Mouse (Mus musculus) heart, postnatal 25 days (tissue): ENCODE measurements around the gene Akap9. TPM values are rescaled to one million over a fixed set of nuclear protein-coding genes. Genes with fewer than 3 reads are reported as not detected.
"Not testable (repeated sequence)": the region's sequence is repeated elsewhere in the genome, so short reads cannot be mapped to it uniquely, and the experiment has no call there.

Experiments used
- DNase-seq: peaks from one replicate; pipeline ENCODE4 v3.0.0; 2022; ENCODE audit warnings: low spot score
- intact Hi-C: fragments of 180-260 bp; cut with DNase I; formaldehyde crosslinking; loops from one replicate; pipeline ENCODE4 v1.15.1; 2025
- total RNA-seq, 2 experiments: library from RNA; stranded (reverse); gene quantifications; 2 replicates each; pipeline ENCODE4 v1.2.3; 2021

Akap9 gene
- 10 to 100 TPM; 41.4 to 43.0 TPM for total RNA-seq

DNA sequence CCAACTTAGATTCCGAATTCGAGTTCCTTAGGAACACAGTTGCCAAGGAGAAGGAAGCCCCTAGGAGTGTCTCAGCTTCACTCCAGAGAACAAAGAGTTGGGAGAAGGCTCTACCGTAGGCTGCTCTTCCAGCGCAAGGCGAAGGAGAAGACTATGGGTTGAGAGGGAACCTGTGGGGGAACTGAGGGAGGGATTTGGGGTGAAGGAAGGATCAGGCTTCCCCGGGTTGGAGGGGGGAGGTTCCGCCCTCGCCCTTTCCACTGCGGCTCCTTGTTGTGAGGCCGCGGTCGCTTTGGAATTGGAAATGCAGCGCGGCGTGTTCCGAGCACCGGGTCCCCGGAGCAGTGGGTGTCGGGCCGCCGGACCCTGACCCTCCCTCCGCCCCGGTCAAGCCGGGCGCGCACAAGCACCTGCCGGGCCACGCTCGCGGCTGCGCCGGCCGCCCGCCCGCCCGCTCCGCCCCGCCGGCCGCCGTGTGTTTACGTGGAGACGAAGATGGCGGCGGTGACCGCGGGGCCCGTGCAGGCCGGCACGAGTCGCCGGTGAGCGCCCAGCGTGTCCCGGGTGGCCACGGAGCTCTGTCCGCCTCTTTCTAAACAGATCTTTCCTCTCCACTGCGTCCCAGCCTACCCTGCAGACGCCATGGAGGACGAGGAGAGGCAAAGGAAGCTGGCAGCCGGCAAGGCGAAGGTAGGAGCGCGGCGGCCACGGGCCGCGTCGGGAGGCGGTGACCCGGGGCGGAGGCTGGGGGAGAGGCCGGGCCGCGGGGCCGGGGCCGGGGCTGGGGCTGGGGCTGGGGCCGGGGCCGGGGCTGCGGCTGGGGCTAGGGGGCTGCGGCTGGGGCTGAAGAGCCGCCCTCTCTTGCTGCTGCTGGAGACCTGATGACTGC, at the start of gene Akap9:
TSS of gene Akap9 (plus strand) at position 254 of the 889 bp plus-strand sequence.
- intact Hi-C loops: no loop called here
- peak; percentile 44 for DNase-seq

DNA sequence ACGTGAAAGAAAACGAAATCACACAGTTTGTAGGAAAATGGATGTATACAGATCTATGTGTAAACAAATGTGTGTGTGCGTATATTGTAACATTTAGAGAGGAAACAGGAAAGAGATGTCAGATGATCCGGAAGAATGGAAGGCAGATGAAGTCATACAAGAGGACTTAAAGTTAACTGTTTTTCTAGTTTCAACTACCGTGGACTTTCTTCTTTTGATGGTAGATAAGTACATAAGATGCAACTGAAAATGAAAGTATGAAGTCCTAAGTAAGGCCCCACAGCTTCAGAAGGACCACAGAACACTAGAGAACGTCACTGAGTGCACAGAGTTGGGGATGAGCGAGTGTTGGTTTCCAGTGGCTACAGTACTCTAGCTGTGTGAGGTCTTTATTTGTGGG, 41.0 kb upstream of the Akap9 start:
- DNase-seq, intact Hi-C loops: not testable (repeated sequence)

DNA sequence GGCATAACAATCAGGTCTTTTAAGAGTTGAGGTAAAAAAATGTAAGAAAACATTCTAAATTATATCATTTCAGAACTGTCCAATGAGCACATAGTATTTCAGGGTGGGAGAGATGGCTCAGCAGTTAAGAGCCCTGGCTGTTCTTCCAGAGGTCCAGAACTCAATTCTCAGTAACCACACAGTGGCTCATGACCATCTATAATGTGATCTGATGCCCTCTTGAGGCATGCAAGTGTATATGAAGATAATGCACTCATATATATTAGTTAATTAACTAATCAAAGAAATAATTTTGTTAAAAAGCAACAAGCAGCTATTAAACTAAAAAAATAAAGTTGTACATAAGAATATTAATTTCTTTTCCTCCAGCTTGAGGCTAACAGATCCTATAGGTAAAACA, 38.7 kb upstream of the Akap9 start:
- DNase-seq: no peak
- intact Hi-C loops: no loop called here

DNA sequence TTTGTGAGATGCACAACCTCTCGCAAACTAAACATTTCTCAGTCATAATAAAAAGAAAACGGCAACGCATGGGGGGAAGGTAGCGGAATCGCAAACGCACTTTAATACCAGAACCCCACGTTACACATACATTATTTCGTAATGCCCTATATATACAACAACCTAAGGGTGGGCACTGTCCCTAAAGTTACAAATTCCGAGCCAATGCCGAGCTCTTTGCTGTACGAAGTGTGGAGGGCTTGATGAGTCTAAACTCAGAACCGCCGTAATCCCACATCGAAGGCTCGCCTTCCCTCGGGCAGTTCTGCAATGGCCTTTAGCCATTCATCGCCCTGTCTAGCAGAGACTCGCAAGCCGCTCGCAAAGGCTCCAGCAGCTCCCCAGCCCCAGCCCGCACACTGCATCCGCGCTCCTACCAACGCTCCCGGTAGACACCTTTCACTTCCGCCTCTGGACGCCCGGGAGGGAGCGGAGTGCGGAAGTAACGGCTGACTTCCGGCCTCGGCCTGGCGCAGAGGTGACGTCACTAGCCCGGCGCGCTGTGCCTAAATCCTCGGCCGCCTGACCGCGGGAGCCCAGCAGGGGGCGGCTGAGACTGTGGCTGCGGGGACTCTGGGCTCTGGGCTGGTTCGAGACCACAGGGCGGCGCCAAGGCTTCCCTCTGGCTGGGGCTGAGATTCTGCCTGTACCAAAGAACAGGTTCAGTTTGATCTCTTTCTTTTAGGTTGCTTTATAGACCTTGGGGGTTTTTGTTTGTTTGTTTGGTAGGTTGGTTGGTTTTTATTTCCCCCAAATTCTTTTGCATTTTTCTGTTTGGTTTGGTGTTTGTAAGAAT, 34.2 kb upstream of the Akap9 start, which contains the start of gene Mterf1a:
TSS of gene Mterf1a (minus strand) at position 475 of the 835 bp plus-strand sequence.
- intact Hi-C loops: loop anchor here (1.0 to 10.0 kb wide), 2 partner anchors 298 to 1021 kb away; no protein-coding TSS in a partner anchor
- DNase-seq: peak; percentile 2

DNA sequence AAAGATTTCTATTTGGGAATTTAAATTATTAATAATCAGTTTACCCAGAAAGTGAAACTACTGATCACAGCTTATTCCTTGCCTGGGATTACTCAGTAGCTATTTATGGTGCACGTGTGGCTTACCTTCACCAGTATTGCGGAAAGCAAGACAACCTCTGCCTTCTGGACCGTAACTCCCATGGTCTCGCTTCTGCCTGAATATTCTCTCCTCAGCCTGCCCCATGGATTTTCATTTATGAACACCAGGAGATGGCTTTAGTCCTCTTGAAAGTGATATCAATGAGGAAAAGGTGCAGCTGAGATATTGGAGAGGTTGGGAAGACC, 33.6 kb upstream of the Akap9 start:
- not testable (repeated sequence) for DNase-seq
- intact Hi-C loops: loop anchor here (1.0 to 10.0 kb wide), 2 partner anchors 297 to 1021 kb away; no protein-coding TSS in a partner anchor

DNA sequence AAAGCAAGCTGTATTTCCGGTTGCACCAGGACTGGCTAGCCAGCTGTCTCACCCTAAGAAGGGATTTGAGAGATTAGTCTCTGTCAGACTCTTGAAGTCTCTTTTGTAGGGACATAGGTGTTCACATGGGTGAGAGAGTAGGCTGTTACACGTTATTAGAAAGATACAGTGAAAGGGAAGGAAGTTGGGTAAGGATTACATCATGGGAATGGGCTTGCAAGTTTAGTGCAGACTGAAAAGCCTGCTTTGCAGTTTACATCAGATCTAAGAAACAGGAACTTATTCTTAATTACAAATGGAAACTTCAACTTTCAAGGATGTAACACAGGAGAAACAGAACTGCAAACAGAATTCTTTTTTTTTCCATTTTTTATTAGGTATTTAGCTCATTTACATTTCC, 22.4 kb upstream of the Akap9 start:
- intact Hi-C loops: no loop called here
- no peak for DNase-seq

DNA sequence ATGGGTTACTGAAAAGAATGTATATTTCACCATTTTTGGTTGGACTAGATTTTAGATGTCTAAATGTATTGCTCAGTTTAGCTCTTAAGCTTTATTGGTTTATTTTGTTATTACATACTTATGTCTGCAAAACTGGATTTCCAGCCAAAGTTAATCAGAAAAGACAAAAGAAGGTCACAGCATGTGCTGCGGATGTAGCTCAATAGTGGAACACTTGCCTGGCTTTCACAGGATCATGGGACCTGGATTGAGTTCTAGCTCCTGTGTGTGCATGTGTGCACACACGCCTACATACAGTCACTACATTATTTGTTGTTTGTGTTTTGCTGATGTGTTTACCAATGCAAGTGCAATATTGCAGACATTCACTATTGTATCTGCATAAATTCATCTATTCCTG, 5.5 kb upstream of the Akap9 start:
- DNase-seq: no peak
- intact Hi-C loops: no loop called here

DNA sequence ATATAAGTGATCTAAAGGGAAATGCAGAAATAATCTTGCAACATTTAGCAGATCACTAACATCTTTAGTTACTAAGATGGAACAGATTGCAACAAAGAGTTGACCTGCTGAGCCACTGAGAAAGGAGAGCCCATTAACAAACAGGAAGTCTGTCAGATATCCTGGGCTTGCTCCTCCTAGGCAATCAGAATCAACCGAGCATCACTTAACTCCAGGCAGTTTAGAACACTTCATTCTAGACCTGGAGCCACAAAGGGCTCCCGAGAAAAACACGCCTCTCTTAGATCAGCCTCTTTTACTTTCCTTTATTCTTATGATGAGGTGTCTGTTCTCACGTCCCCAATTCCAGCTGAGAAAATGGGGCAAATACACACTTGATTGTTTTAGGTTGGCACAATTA, 1.2 kb upstream of the Akap9 start:
- intact Hi-C loops: no loop called here
- no peak for DNase-seq

DNA sequence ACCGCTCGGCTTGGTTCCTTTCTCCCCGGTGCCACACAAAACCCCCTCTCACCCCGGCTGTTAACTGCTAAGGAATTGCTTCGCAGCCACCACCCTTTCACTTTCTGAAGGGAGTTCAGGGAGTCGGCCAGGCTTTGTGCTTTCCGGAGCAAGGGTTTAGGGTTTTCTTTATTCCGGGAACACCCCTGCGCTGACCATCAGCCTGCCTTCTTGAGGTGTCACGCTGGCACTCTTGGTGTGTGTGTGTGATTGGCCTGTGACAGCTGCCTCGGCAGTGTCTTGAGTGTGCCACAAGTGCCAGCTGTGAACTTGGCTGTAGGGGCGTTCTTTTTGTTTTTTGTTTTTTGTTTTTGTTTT, 814 bp downstream of the Akap9 start:
- intact Hi-C loops: no loop called here
- no peak for DNase-seq

DNA sequence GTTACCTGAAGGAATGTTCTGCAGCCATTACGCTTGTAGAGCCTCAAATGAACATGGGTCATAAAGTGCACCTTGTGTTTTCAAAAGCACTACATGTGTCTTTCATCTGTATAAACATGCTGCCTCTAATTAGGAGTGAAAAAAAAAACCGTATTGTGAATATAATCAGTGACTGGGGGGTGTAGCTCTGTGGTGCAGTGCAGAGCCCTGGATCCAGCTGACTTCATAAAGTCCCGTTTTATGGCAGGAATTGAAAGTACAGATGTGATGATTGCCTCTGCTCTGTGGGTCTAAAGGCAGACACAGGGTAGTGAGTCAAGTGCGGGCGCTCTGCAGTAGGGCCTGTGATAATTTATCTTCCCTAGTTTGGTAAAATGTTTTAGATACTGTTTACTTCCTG, 2.9 kb downstream of the Akap9 start:
- no peak for DNase-seq
- intact Hi-C loops: no loop called here

DNA sequence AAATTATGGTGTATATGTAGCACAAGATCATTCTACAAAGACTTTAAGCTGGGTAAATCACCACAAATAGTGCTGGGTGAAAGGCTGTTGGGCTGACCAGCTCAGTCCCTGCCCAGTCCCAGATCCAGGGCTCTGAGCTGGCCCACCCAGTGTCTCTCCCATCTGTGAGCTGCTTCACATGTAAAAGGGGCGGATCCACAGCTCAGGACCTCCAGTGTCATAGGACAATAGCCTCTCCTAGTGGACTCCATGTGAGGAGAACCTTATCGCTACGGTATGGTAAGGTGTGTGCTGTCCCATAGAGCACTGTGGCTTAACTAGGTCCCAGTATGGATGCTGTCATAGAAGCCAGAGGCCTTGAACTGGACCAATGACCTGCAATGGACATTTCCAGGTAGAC, 3.8 kb downstream of the Akap9 start:
- no peak for DNase-seq
- intact Hi-C loops: no loop called here

DNA sequence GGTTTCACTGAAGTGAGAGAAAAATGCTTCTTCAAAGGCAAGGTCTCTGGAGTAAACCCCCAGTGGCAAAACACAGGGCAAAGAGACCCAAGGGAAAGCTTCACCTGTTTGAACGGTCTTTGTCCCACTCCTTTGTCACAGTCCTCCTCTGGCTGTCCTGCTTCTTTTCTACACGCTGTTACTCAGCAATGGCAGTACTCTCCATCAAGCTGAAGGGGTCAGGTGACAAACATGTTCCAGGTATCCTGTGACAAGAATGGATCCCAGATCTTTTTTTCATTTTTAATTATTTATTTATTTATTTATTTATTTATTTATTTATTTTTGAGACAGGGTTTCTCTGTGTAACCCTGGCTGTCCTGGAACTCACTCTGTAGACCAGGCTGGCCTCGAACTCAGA, 5.7 kb downstream of the Akap9 start:
- no peak for DNase-seq
- intact Hi-C loops: no loop called here

DNA sequence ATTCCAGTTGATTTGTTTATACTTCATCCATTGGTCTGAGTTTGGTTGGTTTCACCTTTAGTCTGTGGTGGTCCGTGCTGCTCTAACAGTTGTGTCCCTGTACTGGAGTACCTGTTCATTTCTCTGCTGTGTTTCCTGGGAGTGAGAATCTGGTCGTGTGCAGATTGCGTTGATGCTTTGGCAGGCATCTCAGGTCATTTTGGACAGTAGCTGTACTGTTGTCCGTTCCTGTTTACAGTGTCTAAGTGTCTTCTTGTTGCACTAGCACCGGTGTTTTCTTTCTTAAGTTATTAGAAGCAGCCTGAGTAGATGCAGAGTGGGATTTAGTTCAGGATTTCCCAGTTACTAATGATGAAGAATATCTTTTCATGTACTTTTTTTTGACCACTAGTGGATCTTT, 7.4 kb downstream of the Akap9 start:
- no peak for DNase-seq
- intact Hi-C loops: no loop called here

DNA sequence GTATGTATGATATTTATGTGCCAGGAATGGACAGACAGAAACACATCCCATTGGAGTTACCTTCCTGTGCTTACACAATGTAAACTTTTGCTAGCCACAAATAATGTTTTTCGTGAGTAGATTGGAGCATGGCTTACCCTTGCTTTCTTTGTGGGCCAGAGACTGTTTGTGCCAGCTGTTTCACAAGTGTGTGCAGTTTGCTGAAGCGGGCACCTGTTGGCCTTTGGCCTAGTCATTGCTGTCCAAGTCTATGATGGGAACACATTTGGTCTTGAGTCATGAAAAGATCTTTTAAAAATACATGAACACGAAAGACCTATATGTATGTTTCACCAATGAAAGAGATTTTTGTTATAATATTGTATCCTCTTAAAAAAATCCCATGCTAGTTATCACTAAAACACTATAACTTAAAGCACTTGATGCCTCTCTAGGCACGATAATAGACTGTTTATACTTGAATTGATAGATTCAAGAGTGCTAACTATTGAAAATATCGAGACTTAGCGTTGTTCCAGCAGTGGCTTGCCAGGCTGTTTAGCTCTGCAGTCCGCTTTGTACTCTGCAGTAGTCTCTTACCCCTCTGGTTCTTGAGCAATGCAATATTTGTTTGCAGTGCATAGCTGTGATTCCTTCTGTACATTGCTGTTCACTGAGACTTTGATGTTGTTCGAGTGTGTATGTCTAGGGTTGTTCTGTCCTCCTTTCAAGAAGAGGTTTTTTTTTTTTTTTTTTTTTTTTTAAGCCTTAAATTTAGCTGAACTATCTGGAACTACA, 8.1 kb downstream of the Akap9 start:
- DNase-seq: no peak
- intact Hi-C loops: no loop called here

DNA sequence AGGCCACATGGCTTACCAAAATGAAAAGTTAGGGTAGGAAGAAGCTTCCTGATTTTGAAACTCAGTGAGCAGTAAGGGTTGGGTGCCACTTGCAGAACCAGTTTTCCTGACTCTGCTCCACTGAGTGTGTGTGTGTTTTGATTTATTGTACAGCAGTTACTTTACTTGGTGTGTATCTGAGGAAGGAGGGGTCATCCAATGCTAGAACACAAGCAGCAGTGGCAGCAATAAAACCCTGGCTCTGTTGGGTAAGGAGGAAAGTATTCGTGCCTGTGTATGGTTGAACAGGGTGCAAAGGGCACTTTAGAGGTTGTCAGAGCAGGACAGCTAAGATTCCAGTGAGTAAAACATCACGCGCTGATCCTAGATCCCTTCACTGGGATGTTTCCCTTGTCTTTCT, 11.1 kb downstream of the Akap9 start:
- no peak for DNase-seq
- intact Hi-C loops: no loop called here

DNA sequence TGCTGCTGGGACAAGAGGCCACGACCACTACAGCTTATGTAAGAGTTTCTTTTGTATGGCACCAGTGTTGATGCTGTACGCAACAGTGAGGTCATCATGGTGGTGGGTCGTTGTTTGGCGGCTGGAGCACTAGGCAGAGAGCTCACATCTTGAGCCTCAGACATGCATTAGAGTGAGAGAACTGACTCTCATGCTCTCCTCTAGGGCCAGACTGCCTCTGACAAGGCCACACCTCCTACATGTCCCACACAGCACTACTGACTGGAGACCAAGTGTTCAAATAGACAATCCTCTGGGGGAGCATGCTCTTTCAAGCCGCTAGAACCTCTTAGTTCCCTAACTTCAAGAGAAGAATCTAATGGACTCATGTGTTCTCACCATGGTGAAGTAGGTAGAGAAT, 11.5 kb downstream of the Akap9 start:
- intact Hi-C loops: no loop called here
- no peak for DNase-seq

DNA sequence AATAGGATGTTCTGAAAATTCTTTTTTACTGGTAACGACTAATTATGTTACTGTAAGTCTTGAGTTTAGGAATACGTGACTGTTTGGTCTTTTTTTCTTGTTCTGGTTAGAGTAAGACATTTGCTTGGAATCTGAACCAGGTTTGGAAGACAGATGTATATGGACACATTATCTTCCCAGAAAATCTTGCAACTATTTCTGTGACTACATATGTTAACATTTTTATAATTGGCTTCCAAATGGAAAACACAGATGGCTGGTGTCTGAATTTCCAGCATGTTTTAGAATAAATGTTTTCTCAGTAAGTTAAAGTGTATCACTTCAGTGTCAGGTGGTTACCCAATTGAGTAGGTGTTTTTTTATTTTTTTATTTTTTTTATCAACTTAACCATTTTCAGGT, 13.4 kb downstream of the Akap9 start:
- no peak for DNase-seq
- intact Hi-C loops: no loop called here

DNA sequence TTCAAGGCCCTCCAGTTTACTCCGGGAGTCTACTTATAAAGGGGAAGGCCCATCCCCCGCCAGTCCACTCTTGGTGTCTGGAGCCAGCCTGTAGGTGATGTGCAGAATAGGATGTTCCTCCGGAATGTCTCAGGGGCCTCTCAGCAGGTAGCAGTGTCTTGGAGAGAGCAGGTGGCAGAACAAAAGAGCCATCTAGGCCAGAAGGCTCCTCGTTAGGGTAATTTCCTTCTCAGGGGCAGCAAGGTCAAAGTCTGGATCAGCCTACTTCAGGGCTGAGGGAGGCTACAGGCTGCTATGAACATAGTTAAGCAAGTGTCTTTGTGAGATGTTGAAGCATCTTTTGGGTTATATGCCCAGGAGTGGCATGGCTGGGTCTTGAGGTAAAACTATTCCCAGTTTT, 15.3 kb downstream of the Akap9 start:
- intact Hi-C loops, DNase-seq: not testable (repeated sequence)

DNA sequence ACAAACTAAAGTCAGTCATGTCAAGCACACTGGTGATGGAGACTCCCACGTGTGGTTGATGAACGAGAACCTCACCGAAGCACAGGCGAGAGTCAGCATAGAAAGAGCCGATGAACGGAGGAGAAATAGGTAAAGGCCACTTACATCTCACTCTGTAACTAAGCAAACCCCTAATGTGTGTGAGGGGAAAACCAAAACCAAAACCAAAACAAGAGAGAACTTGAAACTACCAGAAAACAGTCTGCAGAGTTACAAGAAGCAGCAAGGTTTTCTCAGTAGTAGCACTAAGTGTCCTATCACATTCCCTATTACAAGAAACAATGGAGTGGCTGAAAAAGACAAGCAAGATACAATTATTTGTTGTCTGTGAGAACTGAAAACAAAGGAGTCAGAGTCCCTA, 24.6 kb downstream of the Akap9 start:
- intact Hi-C loops: no loop called here
- DNase-seq: no peak

DNA sequence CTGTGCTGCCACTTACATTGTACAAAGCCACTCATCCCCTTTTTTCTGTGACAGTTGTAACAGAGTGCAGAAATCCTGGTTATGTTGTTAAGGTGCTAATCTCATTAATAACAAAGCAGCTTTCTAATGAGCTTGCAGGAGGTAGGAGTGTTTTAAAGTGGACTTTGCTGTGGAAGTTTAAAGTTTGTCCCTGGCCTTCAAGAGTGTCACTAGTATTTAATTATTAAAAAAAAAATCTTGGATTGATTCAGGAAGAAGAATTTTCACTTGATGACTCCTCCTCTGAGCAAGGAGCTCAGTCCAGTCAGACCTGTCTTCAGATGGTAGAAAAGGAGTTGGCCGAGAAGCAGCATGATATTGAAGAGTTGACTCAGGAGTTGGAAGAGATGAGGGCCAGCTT, 26.7 kb downstream of the Akap9 start:
- intact Hi-C loops: no loop called here
- no peak for DNase-seq
